Mouse (Mus musculus) mouse embryonic stem cell (cell line): ENCODE data around the gene Gm13696.
"Not testable (repeated sequence)": the region's sequence is repeated elsewhere in the genome, so short reads cannot be mapped to it uniquely, and the experiment has no call there.

ENCODE experiments used
- in situ Hi-C, 2 experiments: fragments of 300-500 bp; cut with MboI; formaldehyde crosslinking; loops; 1 replicate in 1 of 2; 3 replicates in 1 of 2; pipeline ENCODE4 v1.14.3; 2019 to 2020; ENCODE audit warnings: low sequenced_read_pairs in 2 of 2, low pct_unique_long_range_greater_than_20kb in 1 of 2, mixed read lengths in 1 of 2; ENCODE audit not compliant: unreplicated experiment in 1 of 2

The Gm13696 gene

DNA sequence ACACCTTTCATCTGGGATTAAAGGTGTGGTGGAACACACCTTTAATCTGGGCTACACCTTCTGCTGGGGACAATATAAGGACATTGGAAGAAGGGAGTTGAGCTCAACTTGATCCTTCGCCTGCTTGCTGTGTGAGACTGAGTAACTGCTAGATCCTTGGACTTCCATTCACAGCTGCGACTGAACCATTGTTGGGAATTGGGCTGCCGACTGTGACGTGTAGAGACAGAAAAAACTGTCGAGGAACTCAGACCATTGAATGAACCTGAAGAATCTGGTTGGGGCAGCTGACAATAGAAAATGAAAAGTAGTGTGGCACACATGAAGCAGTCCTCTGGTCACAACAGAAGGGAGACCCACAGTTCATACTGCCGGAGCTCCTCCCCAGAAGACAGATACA, at the start of gene Gm13696:
Gene Gm13696 (plus strand): TSS at position 301 of the 400 bp plus-strand sequence.
- in situ Hi-C loops = not testable (repeated sequence)

- in situ Hi-C loops = no loop called here
Observed at GRCm38 (mm10) chr2:83929478-83930088, 43.3 kb upstream of the Gm13696 start.

DNA sequence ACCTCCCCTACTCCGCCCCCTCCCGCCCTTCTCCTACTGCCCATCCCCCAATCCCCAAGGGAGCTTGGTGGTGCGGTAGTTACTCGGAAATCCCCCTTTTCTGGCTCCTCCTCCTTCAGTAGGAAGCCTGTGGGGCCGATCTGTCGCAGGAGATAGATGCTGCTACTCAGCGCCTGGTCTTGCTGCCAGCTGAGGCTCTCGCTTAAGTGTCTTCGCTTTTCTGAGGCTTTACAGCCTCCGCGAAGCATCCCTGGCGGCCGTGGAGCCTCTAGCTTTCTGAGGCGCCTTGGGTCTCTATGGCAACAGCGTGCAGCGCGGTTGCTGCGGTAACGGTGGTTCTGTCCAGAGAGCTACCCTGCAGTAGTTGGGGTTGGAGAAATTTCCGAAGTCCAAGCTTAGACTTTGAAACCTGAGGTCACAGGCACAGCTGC, 32.0 kb upstream of the Gm13696 start, which contains the start of gene Zswim2:
Gene Zswim2 (minus strand): TSS at position 298 of the 431 bp plus-strand sequence.
- in situ Hi-C loops = no loop called here

GRCm38 (mm10) chr2:83941378-83941777, 31.5 kb upstream of the Gm13696 start:
- in situ Hi-C loops = no loop called here

- in situ Hi-C loops = no loop called here
Observed at GRCm38 (mm10) chr2:83941792-83942191, 31.1 kb upstream of the Gm13696 start.

DNA sequence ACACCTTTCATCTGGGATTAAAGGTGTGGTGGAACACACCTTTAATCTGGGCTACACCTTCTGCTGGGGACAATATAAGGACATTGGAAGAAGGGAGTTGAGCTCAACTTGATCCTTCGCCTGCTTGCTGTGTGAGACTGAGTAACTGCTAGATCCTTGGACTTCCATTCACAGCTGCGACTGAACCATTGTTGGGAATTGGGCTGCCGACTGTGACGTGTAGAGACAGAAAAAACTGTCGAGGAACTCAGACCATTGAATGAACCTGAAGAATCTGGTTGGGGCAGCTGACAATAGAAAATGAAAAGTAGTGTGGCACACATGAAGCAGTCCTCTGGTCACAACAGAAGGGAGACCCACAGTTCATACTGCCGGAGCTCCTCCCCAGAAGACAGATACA, 17.5 kb upstream of the Gm13696 start, which contains the start of gene Gm13698:
Gene Gm13698 (plus strand): TSS at position 301 of the 400 bp plus-strand sequence.
- in situ Hi-C loops = not testable (repeated sequence)

DNA sequence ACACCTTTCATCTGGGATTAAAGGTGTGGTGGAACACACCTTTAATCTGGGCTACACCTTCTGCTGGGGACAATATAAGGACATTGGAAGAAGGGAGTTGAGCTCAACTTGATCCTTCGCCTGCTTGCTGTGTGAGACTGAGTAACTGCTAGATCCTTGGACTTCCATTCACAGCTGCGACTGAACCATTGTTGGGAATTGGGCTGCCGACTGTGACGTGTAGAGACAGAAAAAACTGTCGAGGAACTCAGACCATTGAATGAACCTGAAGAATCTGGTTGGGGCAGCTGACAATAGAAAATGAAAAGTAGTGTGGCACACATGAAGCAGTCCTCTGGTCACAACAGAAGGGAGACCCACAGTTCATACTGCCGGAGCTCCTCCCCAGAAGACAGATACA, 11.7 kb upstream of the Gm13696 start, which contains the start of gene Gm13693:
Gene Gm13693 (plus strand): TSS at position 301 of the 400 bp plus-strand sequence.
- in situ Hi-C loops = not testable (repeated sequence)

DNA sequence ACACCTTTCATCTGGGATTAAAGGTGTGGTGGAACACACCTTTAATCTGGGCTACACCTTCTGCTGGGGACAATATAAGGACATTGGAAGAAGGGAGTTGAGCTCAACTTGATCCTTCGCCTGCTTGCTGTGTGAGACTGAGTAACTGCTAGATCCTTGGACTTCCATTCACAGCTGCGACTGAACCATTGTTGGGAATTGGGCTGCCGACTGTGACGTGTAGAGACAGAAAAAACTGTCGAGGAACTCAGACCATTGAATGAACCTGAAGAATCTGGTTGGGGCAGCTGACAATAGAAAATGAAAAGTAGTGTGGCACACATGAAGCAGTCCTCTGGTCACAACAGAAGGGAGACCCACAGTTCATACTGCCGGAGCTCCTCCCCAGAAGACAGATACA, 5.9 kb upstream of the Gm13696 start, which contains the start of gene Gm13695:
Gene Gm13695 (plus strand): TSS at position 301 of the 400 bp plus-strand sequence.
- in situ Hi-C loops = not testable (repeated sequence)

GRCm38 (mm10) chr2:83978633-83979032, 5.7 kb downstream of the Gm13696 start, which contains the start of gene Gm13694:
TSS of gene Gm13694 (plus strand) at chr2:83978933.
- in situ Hi-C loops = not testable (repeated sequence)

GRCm38 (mm10) chr2:83984443-83984842, 11.5 kb downstream of the Gm13696 start, which contains the start of gene Gm13697:
TSS of gene Gm13697 (plus strand) at chr2:83984743.
- in situ Hi-C loops = not testable (repeated sequence)

DNA sequence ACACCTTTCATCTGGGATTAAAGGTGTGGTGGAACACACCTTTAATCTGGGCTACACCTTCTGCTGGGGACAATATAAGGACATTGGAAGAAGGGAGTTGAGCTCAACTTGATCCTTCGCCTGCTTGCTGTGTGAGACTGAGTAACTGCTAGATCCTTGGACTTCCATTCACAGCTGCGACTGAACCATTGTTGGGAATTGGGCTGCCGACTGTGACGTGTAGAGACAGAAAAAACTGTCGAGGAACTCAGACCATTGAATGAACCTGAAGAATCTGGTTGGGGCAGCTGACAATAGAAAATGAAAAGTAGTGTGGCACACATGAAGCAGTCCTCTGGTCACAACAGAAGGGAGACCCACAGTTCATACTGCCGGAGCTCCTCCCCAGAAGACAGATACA, 17.3 kb downstream of the Gm13696 start, which contains the start of gene Gm13691:
Gene Gm13691 (plus strand): TSS at position 301 of the 400 bp plus-strand sequence.
- in situ Hi-C loops = not testable (repeated sequence)

DNA sequence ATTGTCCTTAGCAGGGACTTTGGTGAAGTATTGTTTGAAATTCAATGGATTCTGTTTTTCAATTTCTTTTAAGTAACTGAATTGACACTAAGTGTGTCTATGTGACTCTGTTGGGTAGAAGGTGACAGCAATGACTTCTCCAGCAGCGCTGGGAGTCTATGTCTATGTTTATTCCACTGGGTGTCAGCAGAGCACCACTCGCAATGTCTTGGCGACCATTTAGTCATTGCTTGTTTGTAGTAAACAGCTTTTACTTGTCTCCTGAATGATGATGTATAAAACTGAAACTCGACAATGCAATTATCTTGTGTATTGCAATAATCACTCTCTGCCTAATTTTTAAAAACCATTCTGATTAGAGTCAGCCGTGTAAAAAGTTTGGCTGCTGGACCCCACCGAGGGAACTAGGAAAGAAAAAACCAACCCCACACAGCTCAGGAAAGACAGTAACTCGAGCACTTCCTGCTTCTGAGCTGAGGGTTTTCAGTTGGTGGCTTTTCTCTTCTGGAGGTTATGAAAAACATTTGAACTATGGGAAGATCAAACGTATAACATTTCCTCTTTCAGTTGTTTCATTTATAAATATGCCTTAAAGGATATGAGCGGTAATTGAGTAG, 20.8 kb downstream of the Gm13696 start:
- in situ Hi-C loops = not testable (repeated sequence)

DNA sequence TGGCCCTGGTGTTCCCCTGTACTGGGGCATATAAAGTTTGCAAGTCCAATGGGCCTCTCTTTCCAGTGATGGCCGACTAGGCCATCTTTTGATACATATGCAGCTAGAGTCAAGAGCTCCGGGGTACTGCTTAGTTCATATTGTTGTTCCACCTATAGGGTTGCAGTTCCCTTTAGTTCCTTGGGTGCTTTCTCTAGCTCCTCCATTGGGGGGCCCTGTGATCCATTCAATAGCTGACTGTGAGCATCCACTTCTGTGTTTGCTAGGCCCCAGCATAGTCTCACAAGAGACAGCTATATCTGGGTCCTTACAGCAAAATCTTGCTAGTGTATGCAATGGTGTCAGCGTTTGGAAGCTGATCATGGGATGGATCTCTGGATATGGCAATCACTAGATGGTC, 21.6 kb downstream of the Gm13696 start:
- in situ Hi-C loops = not testable (repeated sequence)

GRCm38 (mm10) chr2:84008913-84009312, 36.0 kb downstream of the Gm13696 start:
- in situ Hi-C loops = no loop called here

- in situ Hi-C loops = no loop called here
Observed at GRCm38 (mm10) chr2:84009818-84010217, 36.9 kb downstream of the Gm13696 start.

- in situ Hi-C loops = no loop called here
Observed at GRCm38 (mm10) chr2:84014572-84014971, 41.6 kb downstream of the Gm13696 start.

- in situ Hi-C loops = not testable (repeated sequence)
Observed at GRCm38 (mm10) chr2:84016291-84016690, 43.4 kb downstream of the Gm13696 start.

DNA sequence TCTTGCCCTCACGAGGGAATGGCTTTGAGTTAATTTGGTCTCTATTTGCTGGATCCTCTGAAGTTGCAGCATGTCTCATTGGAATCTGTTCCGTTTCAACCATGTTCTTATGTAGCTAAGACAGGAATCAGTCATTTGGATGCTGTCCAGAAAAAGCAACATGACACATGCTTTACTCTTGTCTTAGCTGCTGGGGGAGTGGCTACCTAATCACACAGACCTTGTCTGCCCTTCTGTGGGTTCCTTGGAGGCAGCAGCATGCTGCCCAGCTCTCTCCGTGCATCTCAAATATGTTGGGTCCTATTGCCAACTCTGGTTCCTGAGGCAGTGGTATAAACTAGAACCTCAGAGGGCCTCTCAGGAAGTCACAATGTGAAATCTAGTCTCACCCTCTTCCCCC, 45.4 kb downstream of the Gm13696 start:
- in situ Hi-C loops = no loop called here

- in situ Hi-C loops = no loop called here
Observed at GRCm38 (mm10) chr2:84019519-84020305, 46.8 kb downstream of the Gm13696 start.
